Mouse (Mus musculus): Measurements from ENCODE around the gene Anxa6. TPM values are rescaled to one million over a fixed set of nuclear protein-coding genes. Genes with fewer than 3 reads are reported as not detected.
A peak's percentile ranks its signal among the peaks of the same experiment; 100 is the strongest.

The Anxa6 gene
- polyA plus RNA-seq, 1 experiment = 722 TPM

DNA sequence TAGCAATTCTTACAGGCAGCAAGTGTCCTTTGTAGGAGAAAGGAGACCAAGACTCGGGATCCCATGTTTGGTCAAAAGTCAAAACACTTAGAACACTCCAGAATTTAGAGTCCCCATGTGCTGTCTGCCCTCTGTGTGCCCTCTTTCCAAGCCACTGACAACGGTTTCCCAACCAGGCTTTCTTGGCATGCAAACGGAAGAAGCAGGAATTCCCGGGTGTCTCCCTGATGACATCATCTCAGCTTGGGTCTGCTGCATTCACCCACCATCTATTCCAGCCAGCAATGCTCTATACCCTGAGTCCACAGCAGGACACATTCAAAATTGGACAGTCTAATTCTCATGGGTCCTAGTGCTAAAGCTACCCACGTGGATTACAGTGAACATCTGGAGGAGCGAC lies 11.4 kb downstream of the Anxa6 start:
- Histone ChIP-seq H3K4me2 (ENCODE audit: low read depth) (peak overlapping the region; percentile 28), H3K27me3 (ENCODE audit: control insufficient read depth, insufficient read depth, insufficient read length) (no peaks in the 10 kb centered on the region), H3K4me3 (no peak overlapping the region), H3K36me3 (ENCODE audit: control insufficient read depth, insufficient read depth) (peaks cover 30% of the 10 kb centered on the region), H3K79me2 (ENCODE audit: control insufficient read depth, insufficient read depth) (peaks cover 75% of the 10 kb centered on the region), H3ac (ENCODE audit: control insufficient read depth, insufficient read length) (no peak overlapping the region)
- TF ChIP-seq POLR2A (IDR thresholded peaks at IDR 0.05; ENCODE audit: insufficient read length, low read depth) = no peak
- TF ChIP-seq TCF3 (IDR thresholded peaks at IDR 0.05; ENCODE audit: insufficient read length, low read depth) = no peak
- TF ChIP-seq REST (IDR thresholded peaks at IDR 0.05; ENCODE audit: insufficient read depth, insufficient read length) = no peak
- no peak for TF ChIP-seq MAX (IDR thresholded peaks at IDR 0.05; ENCODE audit: low read depth)

DNA sequence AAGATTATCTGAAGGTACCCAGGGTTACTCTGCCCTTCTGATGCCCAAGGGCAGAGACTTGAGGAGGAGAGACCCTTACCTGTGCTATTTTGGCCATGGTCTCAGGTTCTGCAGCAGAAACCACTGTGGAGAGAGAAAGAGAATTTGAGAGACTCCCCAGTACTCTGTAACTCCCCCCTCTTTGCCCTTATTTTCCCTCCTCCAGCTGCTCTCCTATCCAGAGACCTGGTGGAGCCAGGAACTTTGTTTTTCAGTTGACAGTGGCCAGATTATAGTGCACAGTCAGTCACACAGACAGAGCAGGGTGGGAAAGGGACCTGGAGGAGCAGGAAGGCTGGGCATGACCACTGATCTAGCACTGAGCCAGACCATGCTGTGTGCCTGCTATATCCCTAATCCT lies 11.8 kb downstream of the Anxa6 start:
- Histone ChIP-seq H3K4me3 (no peak overlapping the region), H3K27me3 (ENCODE audit: control insufficient read depth, insufficient read depth, insufficient read length) (no peaks in the 10 kb centered on the region), H3K79me2 (ENCODE audit: control insufficient read depth, insufficient read depth) (peaks cover 71% of the 10 kb centered on the region), H3ac (ENCODE audit: control insufficient read depth, insufficient read length) (no peak overlapping the region), H3K4me2 (ENCODE audit: low read depth) (peak overlapping the region; percentile 28), H3K36me3 (ENCODE audit: control insufficient read depth, insufficient read depth) (peaks cover 28% of the 10 kb centered on the region)
- TF ChIP-seq REST (IDR thresholded peaks at IDR 0.05; ENCODE audit: insufficient read depth, insufficient read length) (no peak), TCF3 (IDR thresholded peaks at IDR 0.05; ENCODE audit: insufficient read length, low read depth) (no peak), E2F4 (IDR thresholded peaks at IDR 0.05; ENCODE audit: insufficient read depth) (no peak), MYOD1 (IDR thresholded peaks at IDR 0.05; ENCODE audit: control insufficient read depth in 1 of 3, insufficient read length in 2 of 3, low read depth in 2 of 3) (no peak), SRF (IDR thresholded peaks at IDR 0.05; ENCODE audit: control insufficient read depth, insufficient read length, low read depth) (no peak), POLR2AphosphoS2 (IDR thresholded peaks at IDR 0.05; ENCODE audit: insufficient read length, low read depth) (no peak), CEBPB (IDR thresholded peaks at IDR 0.05; ENCODE audit: insufficient read depth, poor library complexity, severe bottlenecking) (no peak), MAX (IDR thresholded peaks at IDR 0.05; ENCODE audit: low read depth) (no peak)

DNA sequence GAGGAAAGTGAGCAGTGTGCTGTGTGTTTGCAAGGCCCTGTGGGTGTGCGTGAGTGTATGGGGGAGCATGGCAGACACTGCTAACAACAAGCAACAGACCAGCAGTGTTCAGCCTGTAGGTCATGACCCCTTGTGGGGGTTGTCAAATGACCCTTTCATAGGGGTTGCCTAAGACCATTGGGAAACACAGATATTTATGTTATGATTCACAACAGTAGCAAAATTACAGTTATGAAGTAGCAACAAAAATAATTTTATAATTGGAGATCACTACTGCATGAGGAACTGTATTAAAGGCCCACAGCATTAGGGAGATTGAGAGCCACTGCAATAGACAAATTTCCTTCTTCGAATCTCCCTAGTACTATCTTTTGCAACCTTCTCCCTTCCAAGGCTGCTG lies 13.5 kb downstream of the Anxa6 start:
- Histone ChIP-seq H3K4me3 (no peak overlapping the region), H3K4me2 (ENCODE audit: low read depth) (no peak overlapping the region), H3K36me3 (ENCODE audit: control insufficient read depth, insufficient read depth) (peaks cover 21% of the 10 kb centered on the region), H3ac (ENCODE audit: control insufficient read depth, insufficient read length) (no peak overlapping the region), H3K79me2 (ENCODE audit: control insufficient read depth, insufficient read depth) (peaks cover 61% of the 10 kb centered on the region), H3K27me3 (ENCODE audit: control insufficient read depth, insufficient read depth, insufficient read length) (no peaks in the 10 kb centered on the region)
- no peak for TF ChIP-seq POLR2AphosphoS2 (IDR thresholded peaks at IDR 0.05; ENCODE audit: insufficient read length, low read depth)
- TF ChIP-seq TCF12 (IDR thresholded peaks at IDR 0.05; ENCODE audit: insufficient read depth, poor library complexity, severe bottlenecking) = no peak
- TF ChIP-seq MAX (IDR thresholded peaks at IDR 0.05; ENCODE audit: low read depth) = no peak
- TF ChIP-seq MYOG (IDR thresholded peaks at IDR 0.05; ENCODE audit: control insufficient read depth in 1 of 3, insufficient read depth in 1 of 3, insufficient read length in 2 of 3, low read depth in 2 of 3) = no peak
- TF ChIP-seq MYOD1 (IDR thresholded peaks at IDR 0.05; ENCODE audit: control insufficient read depth in 1 of 3, insufficient read length in 2 of 3, low read depth in 2 of 3) = no peak
- no peak for TF ChIP-seq REST (IDR thresholded peaks at IDR 0.05; ENCODE audit: insufficient read depth, insufficient read length)
- no peak for TF ChIP-seq TCF3 (IDR thresholded peaks at IDR 0.05; ENCODE audit: insufficient read length, low read depth)
- no peak for TF ChIP-seq CEBPB (IDR thresholded peaks at IDR 0.05; ENCODE audit: insufficient read depth, poor library complexity, severe bottlenecking)
- TF ChIP-seq E2F4 (IDR thresholded peaks at IDR 0.05; ENCODE audit: insufficient read depth) = no peak
- TF ChIP-seq USF1 (IDR thresholded peaks at IDR 0.05; ENCODE audit: low read depth) = no peak
- TF ChIP-seq POLR2A (IDR thresholded peaks at IDR 0.05; ENCODE audit: insufficient read length, low read depth) = no peak
- TF ChIP-seq SRF (IDR thresholded peaks at IDR 0.05; ENCODE audit: control insufficient read depth, insufficient read length, low read depth) = no peak

DNA sequence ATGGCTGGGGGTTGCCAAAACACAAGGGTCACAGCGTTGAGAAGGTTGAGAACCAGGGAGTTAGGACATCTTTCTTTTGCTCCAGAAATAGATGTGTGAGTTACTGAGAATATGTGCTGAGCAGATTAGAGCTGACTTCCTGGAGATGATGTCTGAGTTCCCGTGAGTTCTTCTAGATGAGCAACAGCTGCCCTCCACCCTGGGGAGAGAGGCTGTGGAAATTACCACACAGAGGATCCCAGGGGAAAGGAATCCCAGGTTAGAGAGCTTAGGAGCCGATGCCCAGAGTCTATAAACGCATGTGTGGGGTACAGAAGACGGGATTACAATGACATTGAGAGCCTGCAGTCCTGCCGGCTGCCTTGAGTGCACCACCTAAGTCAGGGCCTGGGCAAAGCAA lies 15.2 kb downstream of the Anxa6 start:
- TF ChIP-seq MAX (IDR thresholded peaks at IDR 0.05; ENCODE audit: low read depth) (no peak), TCF3 (IDR thresholded peaks at IDR 0.05; ENCODE audit: insufficient read length, low read depth) (no peak), SRF (IDR thresholded peaks at IDR 0.05; ENCODE audit: control insufficient read depth, insufficient read length, low read depth) (no peak), POLR2A (IDR thresholded peaks at IDR 0.05; ENCODE audit: insufficient read length, low read depth) (no peak), USF1 (IDR thresholded peaks at IDR 0.05; ENCODE audit: low read depth) (no peak), REST (IDR thresholded peaks at IDR 0.05; ENCODE audit: insufficient read depth, insufficient read length) (no peak), MYOG (IDR thresholded peaks at IDR 0.05; ENCODE audit: control insufficient read depth in 1 of 3, insufficient read depth in 1 of 3, insufficient read length in 2 of 3, low read depth in 2 of 3) (peak in 1 of 3 experiments; percentile 9), POLR2AphosphoS2 (IDR thresholded peaks at IDR 0.05; ENCODE audit: insufficient read length, low read depth) (no peak), CEBPB (IDR thresholded peaks at IDR 0.05; ENCODE audit: insufficient read depth, poor library complexity, severe bottlenecking) (no peak), MYOD1 (IDR thresholded peaks at IDR 0.05; ENCODE audit: control insufficient read depth in 1 of 3, insufficient read length in 2 of 3, low read depth in 2 of 3) (peak in 2 of 3 experiments; percentile 11 to 47), TCF12 (IDR thresholded peaks at IDR 0.05; ENCODE audit: insufficient read depth, poor library complexity, severe bottlenecking) (no peak)
- H3ac ChIP-seq (ENCODE audit: control insufficient read depth, insufficient read length) = no peak overlapping the region
- H3K36me3 ChIP-seq (ENCODE audit: control insufficient read depth, insufficient read depth) = peaks cover 27% of the 10 kb centered on the region
- no peaks in the 10 kb centered on the region for H3K27me3 ChIP-seq (ENCODE audit: control insufficient read depth, insufficient read depth, insufficient read length)
- H3K4me3 ChIP-seq = no peak overlapping the region
- peak overlapping the region; percentile 3 for H3K4me2 ChIP-seq (ENCODE audit: low read depth)
- peaks cover 49% of the 10 kb centered on the region for H3K79me2 ChIP-seq (ENCODE audit: control insufficient read depth, insufficient read depth)

- Histone ChIP-seq H3K27me3 (ENCODE audit: control insufficient read depth, insufficient read depth, insufficient read length) (no peaks in the 10 kb centered on the region), H3K79me2 (ENCODE audit: control insufficient read depth, insufficient read depth) (peaks cover 40% of the 10 kb centered on the region), H3K4me2 (ENCODE audit: low read depth) (peak overlapping the region; percentile 13), H3ac (ENCODE audit: control insufficient read depth, insufficient read length) (no peak overlapping the region), H3K36me3 (ENCODE audit: control insufficient read depth, insufficient read depth) (peaks cover 27% of the 10 kb centered on the region), H3K4me3 (no peak overlapping the region)
- TF ChIP-seq CEBPB (IDR thresholded peaks at IDR 0.05; ENCODE audit: insufficient read depth, poor library complexity, severe bottlenecking) = no peak
- TF ChIP-seq USF1 (IDR thresholded peaks at IDR 0.05; ENCODE audit: low read depth) = no peak
- no peak for TF ChIP-seq POLR2AphosphoS2 (IDR thresholded peaks at IDR 0.05; ENCODE audit: insufficient read length, low read depth)
- no peak for TF ChIP-seq MYOD1 (IDR thresholded peaks at IDR 0.05; ENCODE audit: control insufficient read depth in 1 of 3, insufficient read length in 2 of 3, low read depth in 2 of 3)
- TF ChIP-seq SRF (IDR thresholded peaks at IDR 0.05; ENCODE audit: control insufficient read depth, insufficient read length, low read depth) = no peak
- TF ChIP-seq TCF3 (IDR thresholded peaks at IDR 0.05; ENCODE audit: insufficient read length, low read depth) = no peak
- no peak for TF ChIP-seq E2F4 (IDR thresholded peaks at IDR 0.05; ENCODE audit: insufficient read depth)
- no peak for TF ChIP-seq MAX (IDR thresholded peaks at IDR 0.05; ENCODE audit: low read depth)
- no peak for TF ChIP-seq TCF12 (IDR thresholded peaks at IDR 0.05; ENCODE audit: insufficient read depth, poor library complexity, severe bottlenecking)
- no peak for TF ChIP-seq REST (IDR thresholded peaks at IDR 0.05; ENCODE audit: insufficient read depth, insufficient read length)
- no peak for TF ChIP-seq POLR2A (IDR thresholded peaks at IDR 0.05; ENCODE audit: insufficient read length, low read depth)
- no peak for TF ChIP-seq MYOG (IDR thresholded peaks at IDR 0.05; ENCODE audit: control insufficient read depth in 1 of 3, insufficient read depth in 1 of 3, insufficient read length in 2 of 3, low read depth in 2 of 3)
Measured at GRCm38 (mm10) chr11:55017201-55017600, 16.0 kb downstream of the Anxa6 start.

All from myocyte (in vitro differentiated cells).